Mouse (Mus musculus): Measurements from ENCODE around the gene Krtap9-3. TPM values are rescaled to one million over a fixed set of nuclear protein-coding genes. Genes with fewer than 3 reads are reported as not detected.

Gene Krtap9-3
- polyA plus RNA-seq, 1 experiment from 2014 or later: not detected

DNA sequence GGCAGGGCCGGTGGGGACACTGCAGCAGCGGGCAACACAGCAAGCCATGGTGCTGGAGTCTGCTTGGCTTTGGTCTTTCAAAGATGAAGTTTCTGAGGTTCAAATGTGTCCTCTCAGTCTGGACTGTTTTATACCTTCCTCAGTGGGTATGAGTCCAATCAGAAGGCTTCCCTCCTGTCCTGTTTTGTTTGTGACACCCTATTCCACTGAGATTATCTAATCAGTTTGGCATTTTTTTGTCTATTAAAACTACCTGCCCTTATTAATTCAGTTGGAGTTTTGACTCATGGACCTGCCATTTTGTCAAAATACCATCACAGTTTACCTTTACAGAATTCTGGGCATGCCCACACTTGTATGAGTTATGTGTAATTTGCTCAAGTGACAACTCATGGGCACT is 41.2 kb downstream of the Krtap9-3 start, which contains the start of gene Krtap3-2:
Gene Krtap3-2 (minus strand): TSS at position 101 of the 400 bp plus-strand sequence.
- no CpG with 5 or more reads among the region's 2 CpGs for WGBS
- DNase-seq (ENCODE audit: low spot score) (no peak), ATAC-seq (ENCODE audit: low read depth) (no peak)
- H3K4me3 ChIP-seq (ENCODE audit: low read depth, low read length): no peak within 1 kb of the TSS
- H3K36me3 ChIP-seq (ENCODE audit: control insufficient read depth, insufficient read depth, low read length): no peaks in the 10 kb centered on the region
- no peaks in the 10 kb centered on the region for H3K27me3 ChIP-seq (replicated peaks; ENCODE audit: control insufficient read depth, insufficient read depth, low read length)
- H3K9me3 ChIP-seq (ENCODE audit: control insufficient read depth, low read length): no peaks in the 10 kb centered on the region
- no peak within 1 kb of the TSS for H3K9ac ChIP-seq (ENCODE audit: low read depth, low read length)
- H3K4me2 ChIP-seq (ENCODE audit: low read depth, low read length): no peak within 1 kb of the TSS
- H3K4me1 ChIP-seq (ENCODE audit: control insufficient read depth, insufficient read depth, low read length): no peaks in the 10 kb centered on the region
- no peak within 1 kb of the TSS for H3K27ac ChIP-seq (replicated peaks; ENCODE audit: low read depth, low read length)

DNA sequence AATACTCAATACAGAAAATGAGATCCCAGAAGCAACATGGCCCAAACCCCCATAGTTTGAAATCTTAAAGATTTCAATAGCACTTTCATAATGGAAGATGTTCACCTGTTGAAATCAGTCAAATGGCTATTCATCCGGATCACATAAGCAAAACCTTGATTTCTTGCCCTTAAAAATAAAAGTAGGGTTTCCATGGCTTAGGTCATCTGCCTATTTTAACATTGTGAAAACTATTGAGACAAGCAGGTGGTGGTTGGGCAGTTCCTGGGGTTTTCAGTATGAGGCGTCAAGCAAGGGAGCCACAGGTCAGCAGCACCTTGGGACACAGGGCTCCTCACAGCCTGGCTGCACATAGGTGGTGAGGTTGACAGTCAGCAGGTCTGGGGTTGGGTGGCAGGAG is 41.7 kb downstream of the Krtap9-3 start:
- WGBS: 88% methylated on average over 2 of the region's 2 CpGs
- H3K4me1 ChIP-seq (ENCODE audit: control insufficient read depth, insufficient read depth, low read length): no peaks in the 10 kb centered on the region
- no peak for DNase-seq (ENCODE audit: low spot score)

DNA sequence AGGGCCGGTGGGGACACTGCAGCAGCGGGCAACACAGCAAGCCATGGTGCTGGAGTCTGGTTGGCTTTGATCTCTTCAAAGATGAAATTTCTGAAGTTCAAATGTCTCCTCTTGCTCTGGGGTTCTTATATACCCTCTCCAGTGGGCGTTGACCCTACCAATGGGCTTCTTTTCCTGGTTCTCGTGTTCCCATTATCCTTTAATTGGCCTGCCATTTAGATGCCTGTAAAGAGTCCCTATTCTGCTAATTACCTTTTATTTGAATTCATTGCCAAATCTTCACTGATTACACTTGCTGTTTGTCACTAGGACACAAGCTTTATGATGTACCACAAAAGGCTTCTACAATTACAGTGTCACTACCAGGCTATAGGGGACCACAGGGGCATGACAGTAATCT is 47.1 kb downstream of the Krtap9-3 start, which contains the start of gene Krtap3-3:
Gene Krtap3-3 (minus strand): TSS at position 101 of the 400 bp plus-strand sequence.
- DNase-seq (ENCODE audit: low spot score) (no peak), ATAC-seq (ENCODE audit: low read depth) (no peak; the same call in 1 of the 2 replicates)
- Histone ChIP-seq H3K9me3 (ENCODE audit: control insufficient read depth, low read length) (no peaks in the 10 kb centered on the region), H3K27me3 (replicated peaks; ENCODE audit: control insufficient read depth, insufficient read depth, low read length) (no peaks in the 10 kb centered on the region), H3K36me3 (ENCODE audit: control insufficient read depth, insufficient read depth, low read length) (no peaks in the 10 kb centered on the region), H3K9ac (ENCODE audit: low read depth, low read length) (no peak within 1 kb of the TSS), H3K4me3 (ENCODE audit: low read depth, low read length) (no peak within 1 kb of the TSS), H3K27ac (replicated peaks; ENCODE audit: low read depth, low read length) (no peak within 1 kb of the TSS), H3K4me2 (ENCODE audit: low read depth, low read length) (no peak within 1 kb of the TSS), H3K4me1 (ENCODE audit: control insufficient read depth, insufficient read depth, low read length) (no peaks in the 10 kb centered on the region)
- WGBS: 74% methylated on average over 4 of the region's 4 CpGs

More for the DNA sequence above, 41.7 kb downstream of the Krtap9-3 start:
- no peaks in the 10 kb centered on the region for H3K9me3 ChIP-seq (ENCODE audit: control insufficient read depth, low read length)
- no peak overlapping the region for H3K4me2 ChIP-seq (ENCODE audit: low read depth, low read length)
- no peak overlapping the region for H3K4me3 ChIP-seq (ENCODE audit: low read depth, low read length)
- H3K27ac ChIP-seq (replicated peaks; ENCODE audit: low read depth, low read length): no peak overlapping the region
- no peaks in the 10 kb centered on the region for H3K36me3 ChIP-seq (ENCODE audit: control insufficient read depth, insufficient read depth, low read length)
- H3K27me3 ChIP-seq (replicated peaks; ENCODE audit: control insufficient read depth, insufficient read depth, low read length): no peaks in the 10 kb centered on the region
- no peak overlapping the region for H3K9ac ChIP-seq (ENCODE audit: low read depth, low read length)
- ATAC-seq (ENCODE audit: low read depth): no peak

DNA sequence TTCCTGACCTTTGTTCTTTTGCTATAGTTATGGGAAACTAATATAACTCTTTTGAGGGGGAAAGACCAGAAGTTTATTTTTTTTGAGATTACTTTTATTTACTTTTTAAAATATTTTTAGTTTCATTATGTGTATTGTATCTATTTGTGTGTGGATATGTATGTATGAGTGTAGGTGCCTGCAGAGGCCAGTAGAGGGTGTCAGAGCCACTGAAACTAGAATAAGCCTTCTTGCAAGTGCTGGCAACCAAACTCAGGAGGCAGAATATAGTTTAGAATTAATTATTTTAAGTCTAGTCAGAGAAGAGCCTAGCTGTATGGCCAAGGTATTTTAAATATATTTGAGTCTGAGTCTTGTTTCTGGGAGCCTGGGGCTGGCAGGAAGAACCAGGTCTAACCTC is 50.0 kb downstream of the Krtap9-3 start:
- Histone ChIP-seq H3K4me1 (ENCODE audit: control insufficient read depth, insufficient read depth, low read length) (no peaks in the 10 kb centered on the region), H3K9me3 (ENCODE audit: control insufficient read depth, low read length) (no peaks in the 10 kb centered on the region), H3K9ac (ENCODE audit: low read depth, low read length) (no peak overlapping the region), H3K27ac (replicated peaks; ENCODE audit: low read depth, low read length) (no peak overlapping the region), H3K4me3 (ENCODE audit: low read depth, low read length) (no peak overlapping the region), H3K27me3 (replicated peaks; ENCODE audit: control insufficient read depth, insufficient read depth, low read length) (no peaks in the 10 kb centered on the region), H3K36me3 (ENCODE audit: control insufficient read depth, insufficient read depth, low read length) (no peaks in the 10 kb centered on the region), H3K4me2 (ENCODE audit: low read depth, low read length) (no peak overlapping the region)
- DNase-seq (ENCODE audit: low spot score): no peak
- ATAC-seq (ENCODE audit: low read depth): no peak

Other genes with a start within 250 kb of the Krtap9-3 start
- 3.2 and 6.1 TPM in 2 replicates for gene Krt27, start 247.0 kb downstream of the Krtap9-3 start, polyA plus RNA-seq (2014; fragmentation: Nextera tagmentation; extraction: Ambion mirVana)
- gene Krt28, start 223.2 kb downstream of the Krtap9-3 start, polyA plus RNA-seq (2014; fragmentation: Nextera tagmentation; extraction: Ambion mirVana): 2.8 and 3.4 TPM in 2 replicates
- 76.8 and 167 TPM in 2 replicates for gene Krt10, start 208.7 kb downstream of the Krtap9-3 start, polyA plus RNA-seq (2014; fragmentation: Nextera tagmentation; extraction: Ambion mirVana)
- 0.22 TPM in 1 of 2 replicates, not detected in the other for gene Krt12, start 175.8 kb downstream of the Krtap9-3 start, polyA plus RNA-seq (2014; fragmentation: Nextera tagmentation; extraction: Ambion mirVana)
- 0.33 TPM in 1 of 2 replicates, not detected in the other for gene Krt20, start 160.0 kb downstream of the Krtap9-3 start, polyA plus RNA-seq (2014; fragmentation: Nextera tagmentation; extraction: Ambion mirVana)
- 8.7 and 11.9 TPM in 2 replicates for gene Krt23, start 105.0 kb downstream of the Krtap9-3 start, polyA plus RNA-seq (2014; fragmentation: Nextera tagmentation; extraction: Ambion mirVana)
- gene Krt39, start 76.8 kb downstream of the Krtap9-3 start, polyA plus RNA-seq (2014; fragmentation: Nextera tagmentation; extraction: Ambion mirVana): not detected in 2 replicates
- not detected in 2 replicates for gene Krt40, start 54.9 kb downstream of the Krtap9-3 start, polyA plus RNA-seq (2014; fragmentation: Nextera tagmentation; extraction: Ambion mirVana)
- gene Krtap3-3, start 47.2 kb downstream of the Krtap9-3 start, polyA plus RNA-seq (2014; fragmentation: Nextera tagmentation; extraction: Ambion mirVana): 1.0 TPM in 1 of 2 replicates, not detected in the other
- gene Krtap3-2, start 41.3 kb downstream of the Krtap9-3 start, polyA plus RNA-seq (2014; fragmentation: Nextera tagmentation; extraction: Ambion mirVana): not detected in 2 replicates
- not detected in 2 replicates for gene Gm11939, start 38.6 kb downstream of the Krtap9-3 start, polyA plus RNA-seq (2014; fragmentation: Nextera tagmentation; extraction: Ambion mirVana)
- 0.51 TPM in 1 of 2 replicates, not detected in the other for gene Krtap3-1, start 31.5 kb downstream of the Krtap9-3 start, polyA plus RNA-seq (2014; fragmentation: Nextera tagmentation; extraction: Ambion mirVana)
- not detected in 2 replicates for gene Krtap1-5, start 17.1 kb downstream of the Krtap9-3 start, polyA plus RNA-seq (2014; fragmentation: Nextera tagmentation; extraction: Ambion mirVana)
- gene Krtap1-4, start 14.5 kb downstream of the Krtap9-3 start, polyA plus RNA-seq (2014; fragmentation: Nextera tagmentation; extraction: Ambion mirVana): not detected in 2 replicates
- gene Krtap1-3, start 6.8 kb downstream of the Krtap9-3 start, polyA plus RNA-seq (2014; fragmentation: Nextera tagmentation; extraction: Ambion mirVana): 0.26 TPM in 1 of 2 replicates, not detected in the other
- gene Gm11938, start 5.2 kb upstream of the Krtap9-3 start, polyA plus RNA-seq (2014; fragmentation: Nextera tagmentation; extraction: Ambion mirVana): not detected in 2 replicates
- not detected in 2 replicates for gene Gm11937, start 12.1 kb upstream of the Krtap9-3 start, polyA plus RNA-seq (2014; fragmentation: Nextera tagmentation; extraction: Ambion mirVana)
- 0.54 TPM in 1 of 2 replicates, not detected in the other for gene Krtap2-4, start 16.7 kb upstream of the Krtap9-3 start, polyA plus RNA-seq (2014; fragmentation: Nextera tagmentation; extraction: Ambion mirVana)
- not detected in 2 replicates for gene Gm11562, start 22.3 kb upstream of the Krtap9-3 start, polyA plus RNA-seq (2014; fragmentation: Nextera tagmentation; extraction: Ambion mirVana)
- not detected in 2 replicates for gene Krtap4-1, start 30.1 kb upstream of the Krtap9-3 start, polyA plus RNA-seq (2014; fragmentation: Nextera tagmentation; extraction: Ambion mirVana)
- gene Krtap4-2, start 37.0 kb upstream of the Krtap9-3 start, polyA plus RNA-seq (2014; fragmentation: Nextera tagmentation; extraction: Ambion mirVana): not detected in 2 replicates
- 0.29 TPM in 1 of 2 replicates, not detected in the other for gene Krtap4-7, start 46.0 kb upstream of the Krtap9-3 start, polyA plus RNA-seq (2014; fragmentation: Nextera tagmentation; extraction: Ambion mirVana)
- not detected in 2 replicates for gene Gm11555, start 52.1 kb upstream of the Krtap9-3 start, polyA plus RNA-seq (2014; fragmentation: Nextera tagmentation; extraction: Ambion mirVana)
- 0.17 TPM in 1 of 2 replicates, not detected in the other for gene Gm11563, start 60.9 kb upstream of the Krtap9-3 start, polyA plus RNA-seq (2014; fragmentation: Nextera tagmentation; extraction: Ambion mirVana)
- gene Krtap4-6, start 67.9 kb upstream of the Krtap9-3 start, polyA plus RNA-seq (2014; fragmentation: Nextera tagmentation; extraction: Ambion mirVana): not detected in 2 replicates
- gene Gm14190, start 92.6 kb upstream of the Krtap9-3 start, polyA plus RNA-seq (2014; fragmentation: Nextera tagmentation; extraction: Ambion mirVana): not detected in 2 replicates
- not detected in 2 replicates for gene Gm14180, start 136.2 kb upstream of the Krtap9-3 start, polyA plus RNA-seq (2014; fragmentation: Nextera tagmentation; extraction: Ambion mirVana)
- not detected in 2 replicates for gene Gm11595, start 174.8 kb upstream of the Krtap9-3 start, polyA plus RNA-seq (2014; fragmentation: Nextera tagmentation; extraction: Ambion mirVana)
- gene Krtap4-8, start 182.6 kb upstream of the Krtap9-3 start, polyA plus RNA-seq (2014; fragmentation: Nextera tagmentation; extraction: Ambion mirVana): not detected in 2 replicates
- not detected in 2 replicates for gene Krtap4-9, start 187.1 kb upstream of the Krtap9-3 start, polyA plus RNA-seq (2014; fragmentation: Nextera tagmentation; extraction: Ambion mirVana)
- gene Gm11596, start 195.4 kb upstream of the Krtap9-3 start, polyA plus RNA-seq (2014; fragmentation: Nextera tagmentation; extraction: Ambion mirVana): not detected in 2 replicates
- gene Gm11569, start 200.8 kb upstream of the Krtap9-3 start, polyA plus RNA-seq (2014; fragmentation: Nextera tagmentation; extraction: Ambion mirVana): not detected in 2 replicates
- gene Gm11554, start 206.3 kb upstream of the Krtap9-3 start, polyA plus RNA-seq (2014; fragmentation: Nextera tagmentation; extraction: Ambion mirVana): not detected in 2 replicates
- gene Krtap4-13, start 211.8 kb upstream of the Krtap9-3 start, polyA plus RNA-seq (2014; fragmentation: Nextera tagmentation; extraction: Ambion mirVana): not detected in 2 replicates
- gene Gm11564, start 217.6 kb upstream of the Krtap9-3 start, polyA plus RNA-seq (2014; fragmentation: Nextera tagmentation; extraction: Ambion mirVana): not detected in 2 replicates
- not detected in 2 replicates for gene 2300003K06Rik, start 240.0 kb upstream of the Krtap9-3 start, polyA plus RNA-seq (2014; fragmentation: Nextera tagmentation; extraction: Ambion mirVana)